Mouse (Mus musculus) cortical plate, adult 2 months (tissue): ENCODE measurements around the gene Aen. TPM values are rescaled to one million over a fixed set of nuclear protein-coding genes. Genes with fewer than 3 reads are reported as not detected.
A peak's percentile ranks its signal among the peaks of the same experiment; 100 is the strongest.

Experiments
- H3K27ac ChIP-seq: fragments of 200-500 bp; 2 replicates; pipeline ENCODE4 v1.5.1; 2012; ENCODE audit warnings: low read length, control low read depth, inconsistent platforms; ENCODE audit not compliant: insufficient read depth
- H3K4me1 ChIP-seq: fragments of 200-500 bp; 2 replicates; pipeline ENCODE4 v1.6.1; 2011; ENCODE audit warnings: low read length; ENCODE audit not compliant: control insufficient read depth, insufficient read depth
- H3K4me3 ChIP-seq: fragments of 200-500 bp; 2 replicates; pipeline ENCODE4 v1.5.1; 2011; ENCODE audit warnings: mild to moderate bottlenecking, low read length, control low read depth; ENCODE audit not compliant: insufficient read depth
- CTCF ChIP-seq: fragments of 200-500 bp; IDR thresholded peaks from 2 replicates; pipeline ENCODE4 v1.5.1; 2011; ENCODE audit warnings: mild to moderate bottlenecking, control low read depth, low read length; ENCODE audit not compliant: insufficient read depth; ENCODE audit errors: extremely low read depth
- POLR2A ChIP-seq: fragments of 200-500 bp; IDR thresholded peaks from 2 replicates; pipeline ENCODE4 v1.6.1; 2011; ENCODE audit warnings: mild to moderate bottlenecking, low read length, control low read depth; ENCODE audit not compliant: insufficient read depth; ENCODE audit errors: extremely low read depth
- polyA plus RNA-seq: library from polyadenylated mRNA; depleted of rRNA; stranded (reverse); fragments of >200 nt; gene quantifications from 2 replicates; pipeline ENCODE4 v1.2.3, GENCODE M21; 2012

The Aen gene
- polyA plus RNA-seq, 1 experiment = 22.7 TPM

GRCm38 (mm10) chr7:78868731-78869130 is 26.9 kb upstream of the Aen start:
- Histone ChIP-seq H3K27ac (no peak overlapping the region), H3K4me3 (no peak overlapping the region), H3K4me1 (no peaks in the 10 kb centered on the region)
- no peak for TF ChIP-seq POLR2A

GRCm38 (mm10) chr7:78872366-78872765 is 23.3 kb upstream of the Aen start:
- no peak overlapping the region for H3K4me3 ChIP-seq
- H3K27ac ChIP-seq = no peak overlapping the region
- no peaks in the 10 kb centered on the region for H3K4me1 ChIP-seq
- TF ChIP-seq POLR2A (no peak), CTCF (no peak)

- TF ChIP-seq POLR2A (no peak), CTCF (no peak)
- no peak overlapping the region for H3K4me3 ChIP-seq
Measured at GRCm38 (mm10) chr7:78872831-78873230, 22.8 kb upstream of the Aen start.

GRCm38 (mm10) chr7:78881607-78882468 is 13.8 kb upstream of the Aen start:
- peaks cover 2% of the 10 kb centered on the region; the same call in 1 of the 2 replicates for H3K4me1 ChIP-seq
- TF ChIP-seq POLR2A = no peak
- no peak for TF ChIP-seq CTCF
- H3K27ac ChIP-seq = no peak overlapping the region
- peak overlapping the region; percentile 50 for H3K4me3 ChIP-seq

More at GRCm38 (mm10) chr7:78872831-78873230, 22.8 kb upstream of the Aen start:
- no peaks in the 10 kb centered on the region for H3K4me1 ChIP-seq
- H3K27ac ChIP-seq = no peak overlapping the region

GRCm38 (mm10) chr7:78882469-78882837 is 13.2 kb upstream of the Aen start:
- no peak for TF ChIP-seq POLR2A
- TF ChIP-seq CTCF = no peak
- H3K4me3 ChIP-seq = peak overlapping the region; percentile 50
- peak overlapping the region; percentile 45; the same call in 1 of the 2 replicates for H3K27ac ChIP-seq
- peaks cover 2% of the 10 kb centered on the region; the same call in 1 of the 2 replicates for H3K4me1 ChIP-seq

GRCm38 (mm10) chr7:78883016-78883725 is 12.5 kb upstream of the Aen start:
- no peak for TF ChIP-seq POLR2A
- no peak for TF ChIP-seq CTCF
- Histone ChIP-seq H3K4me3 (peak overlapping the region; percentile 50), H3K4me1 (peaks cover 2% of the 10 kb centered on the region; the same call in 1 of the 2 replicates), H3K27ac (no peak overlapping the region)

- peaks cover 2% of the 10 kb centered on the region; the same call in 1 of the 2 replicates for H3K4me1 ChIP-seq
- peak overlapping the region; percentile 50 for H3K4me3 ChIP-seq
- no peak for TF ChIP-seq POLR2A
- TF ChIP-seq CTCF = no peak
- no peak overlapping the region for H3K27ac ChIP-seq
Measured at GRCm38 (mm10) chr7:78883726-78884060, 12.0 kb upstream of the Aen start.

- peak overlapping the region; percentile 50 for H3K4me3 ChIP-seq
- peaks cover 2% of the 10 kb centered on the region; the same call in 1 of the 2 replicates for H3K4me1 ChIP-seq
- H3K27ac ChIP-seq = no peak overlapping the region
- TF ChIP-seq POLR2A (no peak), CTCF (no peak)
Measured at GRCm38 (mm10) chr7:78884139-78884538, 11.5 kb upstream of the Aen start.

- no peak overlapping the region for H3K27ac ChIP-seq
- no peak for TF ChIP-seq CTCF
- TF ChIP-seq POLR2A = no peak
- peak overlapping the region; percentile 27 for H3K4me3 ChIP-seq
- peaks cover 2% of the 10 kb centered on the region; the same call in 1 of the 2 replicates for H3K4me1 ChIP-seq
Measured at GRCm38 (mm10) chr7:78885404-78885803, 10.2 kb upstream of the Aen start.
